Mouse (Mus musculus) liver, embryonic 14.5 days (tissue): ENCODE measurements at regions not wholly inside any gene's neighbourhood (a gene's known extent, or its start where the extent isn't known, plus 50 kb on each side); places are given as distances from the start of the nearest gene placed in this dataset.

ENCODE experiments used
- CTCF ChIP-seq: IDR thresholded peaks from 2 replicates; pipeline ENCODE4 v1.5.1; 2016; ENCODE audit warnings: antibody characterized with exemption, low read depth, control low read depth
- EP300 ChIP-seq: IDR thresholded peaks from 2 replicates; pipeline ENCODE4 v1.6.1; 2016; ENCODE audit warnings: antibody characterized with exemption, low read depth

- TF ChIP-seq CTCF (no peak), EP300 (no peak)
Observed at GRCm38 (mm10) chr6:84307556-84307955, 286.2 kb downstream of the Cyp26b1 start.
